Mouse (Mus musculus): ENCODE results near the gene Mrpl10.

Gene Mrpl10

DNA sequence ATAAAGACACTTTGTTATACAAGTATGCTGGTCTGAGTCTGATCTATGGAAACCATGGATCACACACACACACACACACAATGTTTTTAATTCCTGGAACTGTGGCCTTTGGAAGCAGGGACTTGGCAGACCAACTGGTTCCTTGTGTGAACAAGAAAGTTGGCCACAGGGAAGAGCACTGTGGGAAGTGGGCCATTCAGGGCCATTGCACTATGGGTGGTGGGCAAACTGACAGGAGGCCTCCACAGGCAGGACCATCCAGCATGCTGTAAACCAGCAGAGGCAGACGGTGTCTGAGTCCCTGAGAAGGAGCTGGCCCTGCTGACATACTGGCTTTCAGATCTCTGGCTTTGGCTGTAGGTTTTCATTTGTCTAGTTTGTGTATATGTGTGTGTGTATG lies 28.0 kb downstream of the Mrpl10 start:
- no peak for DNase-seq (ENCODE audit: low spot score)

DNA sequence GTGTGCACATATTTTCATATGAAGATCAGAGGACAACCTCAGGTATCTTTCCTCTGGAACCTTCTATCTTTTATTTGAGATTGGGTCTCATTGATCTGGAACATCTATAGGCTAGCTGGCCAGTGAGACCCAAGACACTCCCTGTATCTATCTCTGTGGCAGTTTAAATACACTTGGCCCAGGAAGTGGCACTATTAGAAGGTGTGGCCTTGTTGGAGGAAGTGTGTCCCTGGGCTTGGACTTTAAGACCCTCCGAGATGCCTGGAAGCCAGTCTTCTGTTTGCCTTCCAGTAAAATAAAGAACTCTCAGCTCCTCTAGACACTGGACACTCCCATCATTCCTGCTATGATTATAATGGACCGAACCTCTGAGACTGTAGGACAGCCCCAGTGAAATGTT lies 28.4 kb downstream of the Mrpl10 start:
- no peak for DNase-seq (ENCODE audit: low spot score)

DNA sequence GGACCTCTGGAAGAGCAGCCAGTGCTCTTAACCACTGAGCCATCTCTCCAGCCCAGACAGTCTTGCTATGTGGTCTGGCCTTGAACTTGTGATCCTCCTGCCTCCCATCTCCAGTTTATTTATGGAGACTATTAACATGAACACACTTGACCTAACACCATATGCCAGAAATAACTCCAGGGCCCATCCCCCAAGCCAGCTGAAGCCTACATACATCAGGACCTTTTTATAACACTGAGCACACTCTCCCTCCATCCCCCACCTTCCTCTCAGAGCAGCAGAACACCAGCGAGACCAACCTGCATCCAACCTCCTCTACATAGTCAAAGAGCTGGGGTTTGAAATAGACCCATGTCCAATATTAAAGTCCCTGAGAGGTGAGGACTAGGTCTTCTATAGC lies 29.8 kb downstream of the Mrpl10 start:
- DNase-seq (ENCODE audit: low spot score), result no peak

DNA sequence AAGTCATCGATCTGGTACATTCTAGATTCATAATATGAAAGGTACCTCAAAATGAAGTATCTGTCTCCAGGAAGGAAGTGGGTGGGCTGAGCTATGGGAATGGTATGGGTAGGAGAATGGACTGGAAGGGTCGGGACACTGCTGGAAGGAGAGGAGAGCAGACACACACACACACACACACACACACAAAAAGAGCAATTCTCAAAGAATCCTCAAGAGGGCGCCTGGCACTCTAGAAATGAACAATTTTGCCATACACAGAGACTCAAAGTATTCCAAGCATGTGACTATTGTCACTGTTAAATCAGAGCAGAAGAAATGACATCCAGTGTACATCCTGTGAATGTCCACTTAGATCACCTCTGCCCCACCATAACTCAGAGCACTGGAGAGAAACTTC lies 31.2 kb downstream of the Mrpl10 start:
- DNase-seq (ENCODE audit: low spot score), result no peak

DNA sequence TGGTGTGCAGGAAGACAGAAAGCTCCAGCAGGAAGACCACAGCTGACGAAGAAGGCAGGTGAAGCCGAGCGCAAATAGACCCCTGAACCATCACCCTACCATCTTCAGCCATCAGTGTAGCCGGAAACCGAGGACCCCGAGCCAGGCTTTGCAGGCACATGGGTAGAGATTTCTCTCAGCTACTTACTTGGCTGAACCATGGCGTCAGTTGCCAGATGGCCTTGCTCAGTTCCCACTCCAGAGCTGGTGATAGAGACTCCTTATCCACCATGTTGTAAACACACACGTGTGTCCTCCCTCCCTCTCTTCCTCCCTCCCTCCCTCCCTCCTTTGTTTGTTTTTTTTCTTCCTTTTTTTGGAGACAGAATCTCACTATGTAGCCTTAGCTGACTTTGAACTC lies 32.9 kb downstream of the Mrpl10 start:
- no peak for DNase-seq (ENCODE audit: low spot score)

DNA sequence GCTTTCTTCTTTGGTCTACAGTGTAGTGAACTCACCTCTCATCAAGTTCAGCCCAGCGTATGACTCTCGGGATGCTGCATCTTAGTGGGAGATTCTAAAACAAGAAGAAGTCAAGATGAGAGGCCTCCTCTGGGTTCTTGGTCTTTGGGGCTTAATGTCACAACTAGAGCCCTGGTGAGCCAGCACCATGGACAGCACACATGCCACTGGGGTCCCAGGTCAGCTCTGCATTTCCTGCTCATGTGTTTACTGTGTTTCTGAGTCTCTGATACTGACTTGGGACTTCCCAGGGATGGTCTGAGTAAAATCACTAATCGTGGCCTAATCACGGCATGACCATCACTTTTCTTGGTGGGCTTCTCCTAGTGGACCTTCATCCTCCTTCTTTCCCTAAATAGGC lies 37.4 kb downstream of the Mrpl10 start:
- no peak for DNase-seq (ENCODE audit: low spot score)

DNA sequence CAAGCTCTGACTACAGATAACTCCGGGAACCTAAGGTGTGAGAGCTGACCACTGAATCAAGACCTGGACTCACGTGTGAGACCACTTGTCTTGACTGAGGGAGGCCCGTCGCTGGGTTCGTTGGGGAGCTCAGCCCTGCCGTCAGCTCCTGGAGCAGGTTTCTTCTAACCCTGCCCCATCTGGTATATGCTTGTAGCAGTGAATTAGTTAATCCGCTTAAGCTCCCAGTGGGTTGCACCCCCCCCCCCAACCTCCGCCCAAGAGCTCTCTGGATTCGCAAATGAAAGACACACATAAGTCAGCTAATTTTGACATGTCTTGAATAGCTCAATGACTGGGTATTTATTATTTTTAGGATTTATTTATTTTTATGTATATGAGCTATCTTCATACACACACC lies 38.9 kb downstream of the Mrpl10 start:
- no peak for DNase-seq (ENCODE audit: low spot score)

DNA sequence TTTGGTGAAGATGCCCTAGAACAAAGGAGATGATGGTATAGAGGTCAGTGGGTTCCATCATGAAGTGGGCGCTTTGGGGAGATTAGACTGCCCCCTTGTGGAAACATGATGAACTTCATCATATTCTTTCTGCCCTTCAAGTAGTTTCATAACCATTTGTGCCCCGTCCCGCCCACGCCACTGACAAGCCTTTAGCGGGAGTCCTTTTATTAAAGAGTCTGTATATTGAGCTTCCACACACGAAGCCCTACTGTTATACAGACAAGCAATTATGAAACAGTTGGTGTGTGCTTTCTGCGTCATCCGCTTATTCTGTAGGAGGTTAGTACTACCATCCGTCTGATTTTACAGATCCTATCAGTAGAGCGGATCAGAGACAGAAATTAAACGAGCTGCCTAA lies 41.6 kb downstream of the Mrpl10 start:
- DNase-seq (ENCODE audit: low spot score), result no peak

DNA sequence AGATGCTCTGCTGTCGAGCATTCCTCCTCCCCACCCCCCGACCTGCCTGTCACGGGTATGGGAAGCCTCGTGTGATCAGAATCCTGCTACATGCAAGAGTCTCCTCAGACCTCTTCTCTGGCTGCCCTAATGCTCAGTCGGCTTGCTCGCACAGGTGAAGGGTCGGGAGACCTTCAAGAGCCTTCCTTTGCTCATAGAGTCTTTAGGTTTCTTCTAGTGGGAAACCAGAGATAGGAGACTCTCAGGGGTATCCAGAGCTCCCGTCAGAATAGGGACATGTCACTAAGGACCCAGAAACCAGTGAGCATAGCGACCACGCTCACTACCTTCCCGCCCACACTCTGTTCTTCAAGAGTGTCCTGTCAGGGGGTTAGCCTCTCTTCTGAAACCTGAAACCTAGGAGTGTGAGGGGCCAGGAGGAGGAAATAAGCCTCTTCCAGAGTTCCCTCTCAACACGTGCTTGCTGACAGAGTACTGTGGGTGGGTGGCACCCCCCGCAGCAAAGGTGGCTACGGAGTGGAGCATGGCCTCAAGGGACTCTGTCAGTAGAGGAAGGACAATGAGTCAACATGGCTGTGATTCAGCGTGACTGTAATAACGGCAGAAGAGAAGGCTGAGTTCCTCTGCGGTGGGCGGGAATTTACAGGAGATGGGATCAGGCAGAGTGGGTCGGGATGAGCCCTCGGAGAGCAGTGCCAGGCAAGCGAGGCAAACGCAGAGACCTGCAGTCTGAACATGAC lies 42.2 kb downstream of the Mrpl10 start:
- DNase-seq (ENCODE audit: low spot score), result no peak

DNA sequence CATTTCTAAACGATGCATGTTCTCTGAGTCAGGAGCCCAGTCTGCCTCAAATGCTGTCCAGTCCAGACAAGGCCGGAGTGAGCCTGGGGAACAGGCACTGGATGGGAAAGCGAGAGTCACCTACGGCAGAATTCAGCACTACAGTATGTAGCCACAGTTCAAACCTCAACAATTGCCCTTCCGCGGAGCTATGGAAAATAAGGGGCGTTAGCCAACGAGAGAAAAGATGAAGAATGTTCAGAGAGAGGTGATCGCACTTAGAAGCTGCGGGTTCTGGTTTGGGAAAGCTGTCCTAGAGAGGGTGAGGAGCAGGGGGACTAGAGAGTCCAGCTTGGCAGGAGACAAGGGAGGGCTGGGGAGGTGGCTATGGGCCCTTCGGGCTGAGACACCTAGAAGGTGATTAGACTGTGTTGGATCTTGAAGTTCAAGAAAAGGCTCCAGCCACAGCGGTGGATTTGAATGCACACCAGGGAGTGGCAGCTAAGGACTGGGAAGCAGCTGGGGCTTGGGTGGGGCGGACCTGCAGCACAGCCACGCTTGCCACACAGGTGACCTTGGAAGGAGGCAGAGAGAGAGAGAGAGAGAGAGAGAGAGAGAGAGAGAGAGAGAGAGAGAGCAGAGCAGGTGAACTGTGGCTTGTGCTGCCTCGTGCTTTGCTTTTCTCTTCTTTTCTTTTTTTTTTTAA lies 43.6 kb downstream of the Mrpl10 start:
- DNase-seq (ENCODE audit: low spot score), result no peak

DNA sequence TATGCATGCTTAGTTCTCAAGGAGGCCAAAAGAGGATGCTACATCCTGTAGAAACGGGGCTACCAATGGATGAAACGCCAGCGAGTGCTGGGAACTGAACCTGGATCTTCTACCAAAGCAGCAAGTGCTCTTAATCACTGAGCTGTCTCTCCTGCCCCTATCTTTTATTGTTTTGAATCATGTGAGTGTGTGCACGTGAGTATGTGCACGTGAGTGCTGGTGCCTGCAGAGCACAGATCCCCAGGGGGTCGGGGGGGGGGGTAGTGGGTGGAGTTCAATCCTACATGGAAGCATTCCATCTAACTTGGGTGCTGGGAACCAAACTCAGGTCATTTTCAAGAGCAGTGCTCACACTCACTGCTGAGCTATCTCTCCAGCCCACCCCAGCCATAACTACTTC lies 45.0 kb downstream of the Mrpl10 start:
- DNase-seq (ENCODE audit: low spot score), result no peak

DNA sequence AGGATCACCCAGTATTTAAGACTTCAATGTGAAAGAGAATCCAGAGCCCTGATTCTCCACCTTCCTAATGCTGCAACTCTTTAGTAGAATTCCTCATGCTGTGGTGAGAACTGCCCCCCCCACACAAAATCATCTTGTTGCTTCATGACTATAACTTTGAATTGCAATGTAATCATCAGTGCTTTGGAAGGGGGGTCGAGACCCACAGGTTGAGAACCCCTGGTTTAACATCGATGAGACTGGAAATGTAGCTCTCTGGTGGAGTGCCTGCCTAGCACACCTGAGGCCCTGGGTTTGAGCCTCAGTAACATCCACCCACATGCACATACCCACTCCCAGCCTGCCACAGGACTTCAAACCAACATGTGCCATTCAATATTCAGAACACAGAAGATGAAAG lies 53.2 kb downstream of the Mrpl10 start:
- no peak for DNase-seq (ENCODE audit: low spot score)

DNA sequence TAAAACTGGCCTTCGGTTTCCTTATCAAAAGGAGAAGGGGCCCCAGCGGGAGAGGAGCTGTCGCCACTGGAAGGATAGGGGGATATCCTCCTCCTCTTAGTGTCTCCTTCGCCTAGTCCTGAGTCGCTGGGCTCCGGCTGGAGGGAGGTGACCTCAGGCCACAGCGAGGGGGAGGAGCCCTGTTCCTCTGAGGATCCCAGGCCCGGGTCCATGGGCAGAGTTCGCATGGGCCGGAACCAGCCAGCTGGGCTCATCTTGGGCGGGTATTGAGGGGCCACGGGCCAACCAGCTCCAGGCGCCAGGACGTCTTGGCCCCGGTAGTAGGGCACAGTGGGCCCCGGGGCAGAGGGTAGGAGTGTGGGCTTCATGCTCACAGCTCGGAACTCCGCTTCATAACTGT lies 57.4 kb downstream of the Mrpl10 start:
- no peak for DNase-seq (ENCODE audit: low spot score)

All from testis, postnatal 14 days (tissue).